Mouse (Mus musculus): ENCODE data around the gene Rcan2. TPM values are rescaled to one million over a fixed set of nuclear protein-coding genes. Genes with fewer than 3 reads are reported as not detected.

The Rcan2 gene
- total RNA-seq, 2 experiments from 2014 or later, result 4.7 to 6.5 TPM

DNA sequence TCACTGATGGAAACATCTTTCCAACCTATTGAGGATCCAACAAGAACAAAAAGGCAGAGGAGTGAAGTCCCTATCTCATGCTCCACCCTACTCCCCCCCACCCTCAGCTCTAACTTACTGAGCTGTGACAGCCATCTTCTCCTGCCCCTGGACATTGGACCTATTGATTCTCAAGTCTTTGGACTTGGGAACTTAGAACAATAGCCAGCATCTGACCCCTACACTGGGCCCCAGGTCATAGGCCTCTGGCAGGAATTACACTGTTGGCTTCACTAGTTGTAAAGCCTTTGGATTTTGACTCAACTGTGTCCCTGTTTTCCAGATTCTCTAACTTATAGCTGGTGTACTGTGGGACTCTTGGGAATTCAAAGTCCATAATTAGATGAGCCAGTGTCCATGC lies 270.5 kb downstream of the Rcan2 start:
- DNase-seq (ENCODE audit: low spot score in 2 of 2), result no peak

- DNase-seq (ENCODE audit: low spot score in 2 of 2), result peak in 1 of 2 experiments; percentile 3
Measured at GRCm38 (mm10) chr17:44075601-44076000, 274.4 kb downstream of the Rcan2 start.

GRCm38 (mm10) chr17:44076051-44076680 lies 275.0 kb downstream of the Rcan2 start:
- peak in 1 of 2 experiments; percentile 9 for DNase-seq (ENCODE audit: low spot score in 2 of 2)

GRCm38 (mm10) chr17:44077146-44077842 lies 276.1 kb downstream of the Rcan2 start:
- DNase-seq (ENCODE audit: low spot score in 2 of 2), result no peak

DNA sequence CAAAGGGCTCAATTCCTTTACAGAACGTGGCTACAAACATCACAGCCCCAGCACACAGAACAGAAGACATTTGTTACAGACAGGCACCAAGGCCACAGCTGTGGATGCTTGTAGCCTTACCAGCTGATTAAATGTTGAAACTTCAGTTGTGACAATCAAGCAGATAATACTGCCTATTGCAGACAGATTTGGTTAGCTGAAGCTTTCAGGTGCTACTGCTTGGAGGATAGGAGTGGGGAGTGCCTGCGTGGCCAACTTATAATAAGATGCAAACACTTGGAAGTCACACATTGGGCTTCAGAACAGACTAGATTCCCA lies 276.7 kb downstream of the Rcan2 start:
- no peak for DNase-seq (ENCODE audit: low spot score in 2 of 2)

- peak; percentile 73 to 75 for DNase-seq (ENCODE audit: low spot score in 2 of 2)
Measured at GRCm38 (mm10) chr17:44078631-44079350, 277.6 kb downstream of the Rcan2 start, which contains the start of gene Enpp5. Enpp5 (plus strand) TSS chr17:44078813.

DNA sequence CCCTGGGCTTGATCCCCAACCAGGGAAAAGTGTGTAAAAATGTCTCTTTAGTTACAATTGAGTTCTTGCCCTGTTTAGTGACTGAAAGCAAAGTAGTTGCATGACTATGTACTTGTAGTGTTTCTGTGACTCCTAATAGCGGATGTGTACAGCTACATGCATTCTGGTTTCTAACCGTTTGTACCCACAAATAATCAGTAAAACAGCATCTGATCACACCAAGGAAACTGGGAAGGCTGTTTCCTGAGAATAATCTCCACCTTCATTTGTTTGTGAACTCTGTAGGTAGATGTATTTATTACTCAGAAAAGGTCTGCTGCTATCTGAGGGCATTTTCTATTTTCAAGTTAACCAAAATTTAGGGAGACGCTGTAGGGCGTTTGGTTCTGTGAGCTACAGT lies 282.0 kb downstream of the Rcan2 start:
- no peak for DNase-seq (ENCODE audit: low spot score in 2 of 2)

DNA sequence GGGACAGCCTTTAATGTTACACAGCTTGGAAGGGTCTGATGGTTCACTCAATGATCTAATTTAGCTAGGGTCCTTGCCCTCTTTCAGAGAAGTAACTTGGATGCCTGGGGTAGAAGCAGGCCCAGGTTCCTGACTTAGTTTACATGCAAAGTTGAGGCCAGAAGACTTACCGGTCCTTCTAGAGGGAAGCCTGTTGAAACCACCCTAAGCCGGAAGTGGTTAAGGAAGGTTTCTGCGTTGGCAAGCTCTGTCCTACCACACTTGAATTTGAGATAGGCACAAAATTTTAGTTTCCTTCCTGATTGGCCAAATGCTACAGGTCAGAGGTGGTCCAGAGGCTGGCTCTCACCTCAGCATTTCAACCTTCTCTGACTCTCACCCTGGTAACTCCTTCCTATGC lies 287.1 kb downstream of the Rcan2 start:
- no peak for DNase-seq (ENCODE audit: low spot score in 2 of 2)

Other genes starting within 250 kb of the Rcan2 start
- 10 to 100 TPM; 16.9 to 34.4 TPM for gene Pla2g7, start 233.3 kb upstream of the Rcan2 start, total RNA-seq (2021)
- not detected for gene Tdrd6, start 171.1 kb upstream of the Rcan2 start, total RNA-seq (2021)
- gene Slc25a27, start 134.1 kb upstream of the Rcan2 start, total RNA-seq (2021), result 1 to 10 TPM; 3.2 to 3.4 TPM
- gene Cyp39a1, start 133.9 kb upstream of the Rcan2 start, total RNA-seq (2021), result 1 to 10 TPM; 1.9 to 2.8 TPM